Mouse (Mus musculus): ENCODE measurements around the gene Eloa. TPM values are rescaled to one million over a fixed set of nuclear protein-coding genes. Genes with fewer than 3 reads are reported as not detected.
A peak's percentile ranks its signal among the peaks of the same experiment; 100 is the strongest.
"Not testable (repeated sequence)": the region's sequence is repeated elsewhere in the genome, so short reads cannot be mapped to it uniquely, and the experiment has no call there.

Eloa gene
- polyA plus RNA-seq, 1 experiment: 6.2 TPM

DNA sequence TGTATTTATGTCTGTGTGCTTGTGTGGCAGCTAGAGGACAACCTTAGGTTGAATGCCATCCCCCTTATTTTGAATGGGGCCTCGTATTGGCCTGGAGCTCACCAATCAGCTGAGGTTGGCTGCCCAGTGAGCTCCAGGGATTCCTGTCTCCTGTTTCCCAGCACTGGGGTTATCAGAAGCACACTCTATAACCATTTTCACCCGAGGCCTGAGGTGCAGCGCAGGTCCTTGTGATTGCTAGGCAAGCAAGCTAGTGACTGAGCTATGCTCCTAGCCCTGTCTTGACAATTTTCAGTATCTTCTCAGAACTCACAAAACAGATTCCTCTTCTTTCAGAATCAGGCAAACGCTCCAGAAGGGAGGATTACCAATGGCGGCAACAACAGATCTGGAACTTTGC is 37.0 kb downstream of the Eloa start:
- TF ChIP-seq CTCF (IDR thresholded peaks at IDR 0.05; ENCODE audit: extremely low read depth, insufficient read length, insufficient replicate concordance, low read depth, low read length) (no peak), POLR2A (IDR thresholded peaks at IDR 0.05; ENCODE audit: low read depth, low read length) (no peak)
- H3K36me3 ChIP-seq (ENCODE audit: control insufficient read depth, insufficient read depth, low read length): peaks cover 12% of the 10 kb centered on the region
- no peak overlapping the region for H3K4me3 ChIP-seq (ENCODE audit: low read depth, low read length)
- H3K4me1 ChIP-seq (ENCODE audit: control insufficient read depth, insufficient read depth, insufficient read length, low read length): peaks cover 14% of the 10 kb centered on the region; the same call in 1 of the 2 replicates
- H3K27me3 ChIP-seq (ENCODE audit: control insufficient read depth, insufficient read depth, low read length): no peaks in the 10 kb centered on the region
- WGBS: 83% methylated on average over 5 of the region's 5 CpGs
- no peak overlapping the region for H3K27ac ChIP-seq (ENCODE audit: insufficient read depth, low read depth, low read length)

DNA sequence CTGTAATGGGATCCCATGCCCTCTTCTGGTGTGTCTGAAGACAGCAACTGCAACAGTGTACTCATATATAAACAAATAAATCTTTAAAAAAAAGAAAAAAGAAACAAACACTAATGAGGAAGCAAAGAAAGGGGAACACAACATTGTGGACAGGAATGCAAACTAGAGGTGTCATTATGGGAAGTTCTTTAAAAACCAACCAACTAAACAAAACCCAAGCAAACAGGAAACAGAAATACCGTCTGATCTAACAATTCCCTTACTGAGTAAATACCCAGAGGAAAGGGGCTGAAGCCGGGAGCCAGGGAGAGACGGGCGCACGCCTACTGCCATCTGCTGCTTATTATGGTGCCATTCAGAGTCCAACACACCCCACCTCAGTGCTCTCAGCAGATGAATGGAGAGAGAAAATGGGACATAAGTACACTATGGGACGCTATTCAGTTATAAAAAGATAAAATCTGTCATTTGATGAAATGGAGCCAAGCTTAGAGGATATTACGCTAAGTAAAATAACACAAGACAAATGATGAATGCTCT is 40.0 kb downstream of the Eloa start:
- 35% methylated on average over 7 of the region's 7 CpGs for WGBS
- peak overlapping the region; percentile 21; the same call in 1 of the 2 replicates for H3K27ac ChIP-seq (ENCODE audit: insufficient read depth, low read depth, low read length)
- TF ChIP-seq CTCF (IDR thresholded peaks at IDR 0.05; ENCODE audit: extremely low read depth, insufficient read length, insufficient replicate concordance, low read depth, low read length) (no peak), POLR2A (IDR thresholded peaks at IDR 0.05; ENCODE audit: low read depth, low read length) (no peak)
- no peaks in the 10 kb centered on the region for H3K27me3 ChIP-seq (ENCODE audit: control insufficient read depth, insufficient read depth, low read length)
- peaks cover 14% of the 10 kb centered on the region for H3K4me1 ChIP-seq (ENCODE audit: control insufficient read depth, insufficient read depth, insufficient read length, low read length)
- peaks cover 24% of the 10 kb centered on the region for H3K36me3 ChIP-seq (ENCODE audit: control insufficient read depth, insufficient read depth, low read length)
- no peak overlapping the region for H3K4me3 ChIP-seq (ENCODE audit: low read depth, low read length)

- H3K27ac ChIP-seq (ENCODE audit: insufficient read depth, low read depth, low read length); H3K27me3 ChIP-seq (ENCODE audit: control insufficient read depth, insufficient read depth, low read length); H3K4me3 ChIP-seq (ENCODE audit: low read depth, low read length); H3K4me1 ChIP-seq (ENCODE audit: control insufficient read depth, insufficient read depth, insufficient read length, low read length): not testable (repeated sequence)
- H3K36me3 ChIP-seq (ENCODE audit: control insufficient read depth, insufficient read depth, low read length): peaks cover 36% of the 10 kb centered on the region
- 89% methylated on average over 5 of the region's 5 CpGs for WGBS
Measured at GRCm38 (mm10) chr4:135980223-135980622, 41.3 kb downstream of the Eloa start.

DNA sequence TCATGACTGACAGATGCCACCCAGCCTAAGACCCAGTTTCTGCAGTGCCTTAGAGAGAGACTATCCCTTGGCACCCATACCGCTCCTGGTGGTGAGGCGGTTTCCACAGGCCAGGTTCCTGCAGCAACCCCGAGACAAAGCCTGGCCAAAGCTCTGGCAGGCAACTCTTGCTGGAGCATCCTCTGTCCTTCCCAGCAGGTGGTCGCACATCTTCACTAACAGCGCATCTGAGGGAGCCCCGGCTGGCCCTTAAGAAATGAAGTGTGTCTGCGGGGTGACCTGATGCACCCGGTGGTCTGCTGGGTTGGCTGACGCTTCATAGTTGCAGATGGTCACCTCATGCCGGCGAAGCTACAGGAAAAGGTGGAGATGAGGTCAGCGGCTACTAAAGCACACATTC is 45.4 kb downstream of the Eloa start:
- Histone ChIP-seq H3K4me3 (ENCODE audit: low read depth, low read length) (no peak overlapping the region), H3K4me1 (ENCODE audit: control insufficient read depth, insufficient read depth, insufficient read length, low read length) (peaks cover 22% of the 10 kb centered on the region), H3K27ac (ENCODE audit: insufficient read depth, low read depth, low read length) (no peak overlapping the region), H3K27me3 (ENCODE audit: control insufficient read depth, insufficient read depth, low read length) (no peaks in the 10 kb centered on the region), H3K36me3 (ENCODE audit: control insufficient read depth, insufficient read depth, low read length) (peaks cover 31% of the 10 kb centered on the region)
- WGBS: 94% methylated on average over 12 of the region's 12 CpGs
- TF ChIP-seq CTCF (IDR thresholded peaks at IDR 0.05; ENCODE audit: extremely low read depth, insufficient read length, insufficient replicate concordance, low read depth, low read length): no peak
- no peak for TF ChIP-seq POLR2A (IDR thresholded peaks at IDR 0.05; ENCODE audit: low read depth, low read length)

DNA sequence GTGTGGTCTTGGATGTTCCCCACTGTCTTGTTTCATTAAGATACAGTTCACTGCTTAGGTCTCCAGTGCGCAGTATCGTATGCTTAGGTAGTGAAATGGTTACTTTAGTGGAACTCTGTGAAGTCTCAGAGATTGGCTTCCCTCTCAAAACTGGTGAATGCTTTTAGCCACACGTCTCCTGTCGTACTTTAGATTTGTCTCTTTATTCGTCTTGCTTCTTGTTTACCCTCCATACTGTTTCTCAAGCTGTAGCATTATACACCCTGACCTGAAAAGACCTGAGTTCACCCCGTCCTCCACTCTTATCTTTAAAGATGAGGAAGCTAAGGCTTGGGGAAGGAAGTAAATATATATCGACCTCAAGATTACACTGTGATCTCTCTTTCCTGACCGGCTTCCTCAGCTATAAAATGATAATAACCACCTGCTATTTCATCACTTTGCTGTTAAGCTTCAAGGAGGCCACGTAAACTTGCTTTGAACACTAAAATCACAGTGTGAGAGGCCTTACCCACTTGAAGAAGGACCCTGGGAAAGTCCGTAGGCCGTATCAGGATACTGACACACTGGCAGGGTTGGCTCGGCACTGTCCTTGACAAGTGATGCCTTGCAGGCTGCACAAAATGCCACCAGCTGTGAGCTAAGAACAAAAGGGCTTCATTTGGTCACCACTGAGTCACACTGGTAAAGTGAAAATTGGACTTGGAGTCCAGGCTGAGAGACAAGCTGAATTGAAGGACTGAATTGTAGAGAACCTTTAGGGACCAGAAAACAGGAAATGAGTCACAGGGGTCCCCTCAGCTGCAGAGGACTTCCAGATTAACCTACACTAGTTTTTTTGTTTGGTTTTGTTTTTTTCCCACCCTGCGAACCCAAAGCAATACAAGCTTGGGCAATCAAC is 48.4 kb downstream of the Eloa start:
- peak overlapping the region; percentile 81 for H3K4me3 ChIP-seq (ENCODE audit: low read depth, low read length)
- TF ChIP-seq POLR2A (IDR thresholded peaks at IDR 0.05; ENCODE audit: low read depth, low read length) (no peak), CTCF (IDR thresholded peaks at IDR 0.05; ENCODE audit: extremely low read depth, insufficient read length, insufficient replicate concordance, low read depth, low read length) (no peak)
- peaks cover 18% of the 10 kb centered on the region for H3K4me1 ChIP-seq (ENCODE audit: control insufficient read depth, insufficient read depth, insufficient read length, low read length)
- no peaks in the 10 kb centered on the region for H3K27me3 ChIP-seq (ENCODE audit: control insufficient read depth, insufficient read depth, low read length)
- H3K36me3 ChIP-seq (ENCODE audit: control insufficient read depth, insufficient read depth, low read length): peaks cover 48% of the 10 kb centered on the region
- WGBS: 21% methylated on average over 13 of the region's 13 CpGs
- peak overlapping the region; percentile 80 for H3K27ac ChIP-seq (ENCODE audit: insufficient read depth, low read depth, low read length)

- TF ChIP-seq CTCF (IDR thresholded peaks at IDR 0.05; ENCODE audit: extremely low read depth, insufficient read length, insufficient replicate concordance, low read depth, low read length) (no peak), POLR2A (IDR thresholded peaks at IDR 0.05; ENCODE audit: low read depth, low read length) (peak; percentile 61; the same call in 1 of the 2 replicates)
- WGBS: under 1% methylated on average over 19 of the region's 19 CpGs
- peak within 1 kb of the TSS; percentile 80 for H3K27ac ChIP-seq (ENCODE audit: insufficient read depth, low read depth, low read length)
- H3K4me1 ChIP-seq (ENCODE audit: control insufficient read depth, insufficient read depth, insufficient read length, low read length): peaks cover 18% of the 10 kb centered on the region
- no peaks in the 10 kb centered on the region for H3K27me3 ChIP-seq (ENCODE audit: control insufficient read depth, insufficient read depth, low read length)
- H3K4me3 ChIP-seq (ENCODE audit: low read depth, low read length): peak within 1 kb of the TSS; percentile 81
- peaks cover 52% of the 10 kb centered on the region for H3K36me3 ChIP-seq (ENCODE audit: control insufficient read depth, insufficient read depth, low read length)
Measured at GRCm38 (mm10) chr4:135972556-135972906, 49.0 kb downstream of the Eloa start, which contains the start of gene Lypla2. Gene Lypla2, minus strand, starts transcription at chr4:135972626.

GRCm38 (mm10) chr4:135971805-135972555 is 49.6 kb downstream of the Eloa start:
- 1% methylated on average over 35 of the region's 35 CpGs for WGBS
- no peaks in the 10 kb centered on the region for H3K27me3 ChIP-seq (ENCODE audit: control insufficient read depth, insufficient read depth, low read length)
- peaks cover 18% of the 10 kb centered on the region for H3K4me1 ChIP-seq (ENCODE audit: control insufficient read depth, insufficient read depth, insufficient read length, low read length)
- no peak overlapping the region for H3K27ac ChIP-seq (ENCODE audit: insufficient read depth, low read depth, low read length)
- H3K36me3 ChIP-seq (ENCODE audit: control insufficient read depth, insufficient read depth, low read length): peaks cover 55% of the 10 kb centered on the region
- peak overlapping the region; percentile 81 for H3K4me3 ChIP-seq (ENCODE audit: low read depth, low read length)
- TF ChIP-seq CTCF (IDR thresholded peaks at IDR 0.05; ENCODE audit: extremely low read depth, insufficient read length, insufficient replicate concordance, low read depth, low read length) (no peak), POLR2A (IDR thresholded peaks at IDR 0.05; ENCODE audit: low read depth, low read length) (no peak)
